Mouse (Mus musculus) neural tube, embryonic 12.5 days (tissue): ENCODE measurements around the gene Ell. TPM values are rescaled to one million over a fixed set of nuclear protein-coding genes. Genes with fewer than 3 reads are reported as not detected.

ENCODE experiments used
- ATAC-seq: fragments of 200-750 bp; cut with Nextera tagmentation; 2 replicates; pipeline ENCODE4 v1.8.0; 2017; ENCODE audit warnings: low read depth, mild to moderate bottlenecking, moderate TSS enrichment, moderate library complexity; ENCODE audit not compliant: low FRiP score
- H3K27ac ChIP-seq: fragments of 300-500 bp; sonication (generic); 2 replicates; pipeline ENCODE4 v1.5.1; 2016
- H3K27me3 ChIP-seq: fragments of 300-500 bp; sonication (generic); replicated peaks from 2 replicates; pipeline ENCODE4 v1.6.1; 2016; ENCODE audit warnings: mild to moderate bottlenecking
- H3K36me3 ChIP-seq: fragments of 300-500 bp; sonication (generic); 2 replicates; pipeline ENCODE4 v1.6.1; 2016; ENCODE audit warnings: mild to moderate bottlenecking
- H3K4me1 ChIP-seq: fragments of 300-500 bp; sonication (generic); 2 replicates; pipeline ENCODE4 v1.6.1; 2016
- H3K4me2 ChIP-seq: fragments of 300-500 bp; sonication (generic); replicated peaks from 2 replicates; pipeline ENCODE4 v1.6.1; 2016; ENCODE audit warnings: mild to moderate bottlenecking
- H3K4me3 ChIP-seq: fragments of 300-500 bp; sonication (generic); 2 replicates; pipeline ENCODE4 v1.5.1; 2016
- H3K9ac ChIP-seq: fragments of 300-500 bp; sonication (generic); 2 replicates; pipeline ENCODE4 v1.6.1; 2016; ENCODE audit warnings: mild to moderate bottlenecking
- H3K9me3 ChIP-seq: fragments of 300-500 bp; sonication (generic); 2 replicates; pipeline ENCODE4 v1.6.1; 2016; ENCODE audit warnings: mild to moderate bottlenecking
- WGBS: fragments of 180-500 bp; shearing (Covaris S2); methylation state at CpG from one replicate; pipeline ENCODE4 v1.1.7; 2016; 5-methylcytosine and 5-hydroxymethylcytosine counted together
- polyA plus RNA-seq: library from polyadenylated mRNA; unstranded; fragments of >200 nt; fragmentation: Nextera tagmentation; extraction: Ambion mirVana; gene quantifications from 2 replicates; pipeline ENCODE4 v1.2.1, GENCODE M21; 2016

The Ell gene
- polyA plus RNA-seq, 1 experiment from 2014 or later = 19.5 TPM

DNA sequence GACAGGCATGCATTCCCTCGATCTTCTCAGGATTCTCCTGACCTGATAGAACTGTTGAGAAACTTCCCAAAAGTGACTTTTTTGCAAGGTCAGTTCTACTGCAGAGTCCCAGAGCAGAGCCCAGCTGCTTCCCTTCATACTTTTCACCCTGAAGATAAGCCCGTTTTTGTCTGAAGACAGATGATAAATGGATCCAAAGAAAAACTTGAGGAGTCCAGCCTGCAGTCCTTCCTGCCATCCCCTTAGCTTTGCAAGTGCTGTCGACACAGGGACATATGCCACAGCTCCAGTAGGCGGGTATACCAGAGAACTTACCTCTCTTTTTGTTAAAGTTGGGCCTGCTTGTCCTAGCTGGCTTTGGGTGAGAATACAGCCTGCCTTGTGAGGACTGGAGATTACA lies 22.1 kb downstream of the Ell start:
- H3K27ac ChIP-seq = no peak overlapping the region
- no peaks in the 10 kb centered on the region for H3K9me3 ChIP-seq
- no peaks in the 10 kb centered on the region for H3K27me3 ChIP-seq
- ATAC-seq = no peak
- no peaks in the 10 kb centered on the region for H3K36me3 ChIP-seq
- H3K4me1 ChIP-seq = peaks cover 16% of the 10 kb centered on the region; the same call in 1 of the 2 replicates
- H3K9ac ChIP-seq = no peak overlapping the region
- no peak overlapping the region for H3K4me2 ChIP-seq
- H3K4me3 ChIP-seq = no peak overlapping the region
- WGBS = 75% methylated on average over 4 of the region's 4 CpGs

- WGBS = 78% methylated on average over 7 of the region's 7 CpGs
- H3K4me1 ChIP-seq = peaks cover 16% of the 10 kb centered on the region; the same call in 1 of the 2 replicates
- no peaks in the 10 kb centered on the region for H3K36me3 ChIP-seq
- ATAC-seq = no peak
- H3K27ac ChIP-seq = no peak overlapping the region
- H3K4me3 ChIP-seq = no peak overlapping the region
- H3K9ac ChIP-seq = no peak overlapping the region
- no peak overlapping the region for H3K4me2 ChIP-seq
- no peaks in the 10 kb centered on the region for H3K27me3 ChIP-seq
- no peaks in the 10 kb centered on the region for H3K9me3 ChIP-seq
Measured at GRCm38 (mm10) chr8:70561809-70562535, 22.7 kb downstream of the Ell start.

DNA sequence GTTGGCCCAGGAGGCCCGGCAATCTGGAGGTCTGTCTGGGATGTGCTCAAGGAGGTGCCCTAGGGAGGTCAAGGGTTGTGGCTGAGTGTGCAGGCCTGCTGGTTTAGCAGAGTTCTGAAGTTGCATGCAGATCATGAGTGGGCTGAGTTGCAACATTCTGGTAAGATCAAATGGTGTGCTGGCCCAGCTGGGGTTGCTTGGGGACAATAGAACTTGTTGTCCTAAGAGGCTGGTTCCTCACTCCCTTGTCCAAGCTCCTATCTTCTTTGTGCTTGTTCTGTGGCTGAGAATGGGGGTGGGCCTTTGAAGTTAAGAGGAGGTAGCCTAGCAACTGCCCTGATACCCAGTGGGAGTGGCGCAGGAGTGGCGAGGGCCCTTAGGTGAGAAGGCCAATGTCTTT lies 23.5 kb downstream of the Ell start:
- Histone ChIP-seq H3K4me1 (peaks cover 16% of the 10 kb centered on the region; the same call in 1 of the 2 replicates), H3K36me3 (no peaks in the 10 kb centered on the region), H3K4me2 (no peak overlapping the region), H3K4me3 (no peak overlapping the region), H3K27me3 (no peaks in the 10 kb centered on the region), H3K27ac (no peak overlapping the region), H3K9ac (no peak overlapping the region), H3K9me3 (no peaks in the 10 kb centered on the region)
- 81% methylated on average over 3 of the region's 3 CpGs for WGBS
- no peak for ATAC-seq

DNA sequence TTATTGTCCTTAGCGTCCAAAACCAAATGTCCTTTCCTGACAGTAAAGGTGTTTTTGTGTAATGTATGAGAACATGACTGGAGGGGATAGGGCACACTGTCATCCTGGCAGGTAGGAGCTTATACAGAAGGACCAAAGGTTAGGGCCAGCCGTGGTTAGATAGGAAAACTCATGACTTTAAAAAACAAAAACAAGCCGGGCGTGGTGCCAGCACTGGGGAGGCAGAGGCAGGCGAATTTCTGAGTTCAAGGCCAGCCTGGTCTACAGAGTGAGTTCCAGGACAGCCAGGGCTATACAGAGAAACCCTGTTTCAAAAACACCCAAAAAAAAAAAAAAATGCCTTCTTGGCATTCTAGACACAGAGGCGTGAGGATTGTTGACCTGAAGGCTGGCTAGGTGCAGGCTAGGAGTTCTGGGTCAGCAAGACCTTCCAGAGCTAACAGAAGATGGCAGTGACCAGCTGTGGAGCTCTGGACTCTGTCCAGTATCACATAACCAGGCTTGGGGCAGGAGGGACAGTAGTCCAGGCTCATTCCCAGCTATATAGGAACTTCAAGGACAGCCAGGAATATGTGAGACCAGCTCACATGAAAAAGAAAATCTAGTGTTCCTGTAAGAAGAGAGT lies 24.6 kb downstream of the Ell start:
- no peak overlapping the region for H3K27ac ChIP-seq
- H3K4me2 ChIP-seq = no peak overlapping the region
- no peaks in the 10 kb centered on the region for H3K36me3 ChIP-seq
- H3K4me1 ChIP-seq = peaks cover 16% of the 10 kb centered on the region; the same call in 1 of the 2 replicates
- H3K9ac ChIP-seq = no peak overlapping the region
- 95% methylated on average over 6 of the region's 6 CpGs for WGBS
- H3K4me3 ChIP-seq = no peak overlapping the region
- ATAC-seq = no peak
- no peaks in the 10 kb centered on the region for H3K9me3 ChIP-seq
- H3K27me3 ChIP-seq = no peaks in the 10 kb centered on the region

GRCm38 (mm10) chr8:70564696-70565235 lies 25.5 kb downstream of the Ell start:
- H3K4me2 ChIP-seq = no peak overlapping the region
- ATAC-seq = no peak
- H3K27ac ChIP-seq = no peak overlapping the region
- no peaks in the 10 kb centered on the region for H3K9me3 ChIP-seq
- H3K4me3 ChIP-seq = no peak overlapping the region
- WGBS = 83% methylated on average over 3 of the region's 3 CpGs
- H3K4me1 ChIP-seq = peaks cover 16% of the 10 kb centered on the region; the same call in 1 of the 2 replicates
- H3K9ac ChIP-seq = no peak overlapping the region
- no peaks in the 10 kb centered on the region for H3K27me3 ChIP-seq
- no peaks in the 10 kb centered on the region for H3K36me3 ChIP-seq

DNA sequence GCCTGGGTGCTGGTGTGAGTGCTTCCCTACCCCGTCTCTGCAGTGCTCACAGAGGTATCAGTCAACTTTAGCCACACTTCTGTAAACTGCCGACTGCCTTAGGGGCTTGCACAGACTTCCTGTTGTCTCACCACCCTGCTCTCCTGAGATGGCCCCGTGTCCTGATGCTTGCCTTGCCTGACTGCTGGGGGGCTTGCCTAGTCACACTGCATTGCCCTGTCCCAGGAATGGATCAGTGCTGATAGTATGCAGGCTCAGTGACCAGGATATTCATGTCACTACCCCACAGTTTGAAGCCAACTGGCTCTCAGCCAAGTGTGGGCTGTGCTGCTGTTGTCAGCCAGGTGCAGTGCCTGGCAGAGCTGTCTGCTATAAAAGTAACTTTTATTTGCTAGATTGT lies 26.3 kb downstream of the Ell start:
- Histone ChIP-seq H3K27ac (no peak overlapping the region), H3K27me3 (no peaks in the 10 kb centered on the region), H3K4me2 (no peak overlapping the region), H3K4me1 (peaks cover 16% of the 10 kb centered on the region; the same call in 1 of the 2 replicates), H3K4me3 (no peak overlapping the region), H3K36me3 (no peaks in the 10 kb centered on the region), H3K9ac (no peak overlapping the region), H3K9me3 (no peaks in the 10 kb centered on the region)
- WGBS = 70% methylated on average over 3 of the region's 3 CpGs
- ATAC-seq = no peak

- H3K27me3 ChIP-seq = no peaks in the 10 kb centered on the region
- peaks cover 5% of the 10 kb centered on the region; the same call in 1 of the 2 replicates for H3K4me1 ChIP-seq
- peaks cover 18% of the 10 kb centered on the region for H3K36me3 ChIP-seq
- no peaks in the 10 kb centered on the region for H3K9me3 ChIP-seq
- H3K9ac ChIP-seq = no peak overlapping the region
- H3K27ac ChIP-seq = no peak overlapping the region
- H3K4me2 ChIP-seq = no peak overlapping the region
- no peak for ATAC-seq
- H3K4me3 ChIP-seq = no peak overlapping the region
Measured at GRCm38 (mm10) chr8:70570360-70570759, 31.1 kb downstream of the Ell start.

- peaks cover 20% of the 10 kb centered on the region for H3K36me3 ChIP-seq
- no peak overlapping the region for H3K4me2 ChIP-seq
- H3K27ac ChIP-seq = no peak overlapping the region
- 83% methylated on average over 6 of the region's 6 CpGs for WGBS
- no peaks in the 10 kb centered on the region for H3K27me3 ChIP-seq
- H3K9me3 ChIP-seq = no peaks in the 10 kb centered on the region
- H3K4me1 ChIP-seq = no peaks in the 10 kb centered on the region
- H3K9ac ChIP-seq = no peak overlapping the region
- no peak overlapping the region for H3K4me3 ChIP-seq
- ATAC-seq = no peak
Measured at GRCm38 (mm10) chr8:70570990-70571389, 31.7 kb downstream of the Ell start.

GRCm38 (mm10) chr8:70574302-70574701 lies 35.0 kb downstream of the Ell start:
- no peak for ATAC-seq
- Histone ChIP-seq H3K27ac (no peak overlapping the region), H3K4me3 (no peak overlapping the region), H3K9ac (no peak overlapping the region), H3K9me3 (no peaks in the 10 kb centered on the region), H3K36me3 (peaks cover 34% of the 10 kb centered on the region), H3K4me2 (no peak overlapping the region), H3K4me1 (no peaks in the 10 kb centered on the region), H3K27me3 (no peaks in the 10 kb centered on the region)

GRCm38 (mm10) chr8:70574915-70575314 lies 35.7 kb downstream of the Ell start:
- WGBS = 89% methylated on average over 4 of the region's 4 CpGs
- Histone ChIP-seq H3K9ac (no peak overlapping the region), H3K27ac (no peak overlapping the region), H3K4me2 (no peak overlapping the region), H3K27me3 (no peaks in the 10 kb centered on the region), H3K4me1 (no peaks in the 10 kb centered on the region), H3K36me3 (peaks cover 36% of the 10 kb centered on the region), H3K9me3 (no peaks in the 10 kb centered on the region), H3K4me3 (no peak overlapping the region)
- ATAC-seq = no peak

GRCm38 (mm10) chr8:70577207-70577606 lies 38.0 kb downstream of the Ell start:
- H3K4me2 ChIP-seq = no peak overlapping the region
- H3K4me3 ChIP-seq = no peak overlapping the region
- H3K9me3 ChIP-seq = no peaks in the 10 kb centered on the region
- no peaks in the 10 kb centered on the region for H3K27me3 ChIP-seq
- H3K36me3 ChIP-seq = peaks cover 57% of the 10 kb centered on the region
- 94% methylated on average over 3 of the region's 3 CpGs for WGBS
- no peak overlapping the region for H3K27ac ChIP-seq
- no peaks in the 10 kb centered on the region for H3K4me1 ChIP-seq
- ATAC-seq = no peak
- no peak overlapping the region for H3K9ac ChIP-seq

DNA sequence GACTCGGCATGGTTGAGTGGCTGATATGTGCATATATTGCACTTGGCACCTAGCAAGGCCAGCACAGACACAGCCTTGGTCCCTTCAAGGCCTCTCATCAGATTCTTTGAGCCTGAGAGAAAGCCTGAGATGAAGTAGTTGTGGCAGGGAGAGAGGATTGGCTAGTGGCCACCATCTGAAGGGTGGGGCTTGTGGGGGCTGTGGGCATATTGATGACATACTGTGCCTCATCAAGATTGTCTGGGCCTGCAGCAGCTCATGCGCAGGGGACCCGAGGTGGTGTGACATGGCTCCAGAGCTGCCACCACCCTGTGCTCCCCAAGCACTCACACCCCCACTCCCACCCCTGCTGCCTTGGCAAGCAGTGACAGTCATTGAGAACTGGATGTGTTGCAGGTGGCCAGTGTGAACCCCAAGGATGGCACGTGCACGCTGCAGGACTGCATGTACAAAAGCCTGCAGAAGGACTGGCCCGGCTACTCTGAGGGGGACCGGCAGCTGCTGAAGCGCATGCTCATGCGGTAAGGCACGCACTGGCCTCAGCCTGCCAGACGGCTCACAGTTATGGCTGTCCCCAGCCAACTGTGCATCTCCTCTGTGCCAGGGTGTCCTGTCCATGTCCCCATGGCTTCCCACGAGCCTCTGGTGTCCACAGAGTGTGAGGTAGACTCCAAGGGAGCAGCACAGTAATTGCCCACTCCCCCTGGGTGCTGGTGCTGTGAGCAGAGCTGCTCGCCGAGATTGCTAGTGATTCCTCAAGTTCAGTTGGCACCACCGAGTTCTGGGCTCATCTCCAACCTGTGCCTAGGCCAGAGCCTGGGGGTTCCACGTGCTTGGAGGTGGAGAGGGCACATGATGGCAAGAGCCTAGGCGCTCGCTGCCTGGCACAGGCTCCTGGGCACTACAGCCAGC lies 44.5 kb downstream of the Ell start:
- ATAC-seq = no peak

More for the DNA sequence above, 44.5 kb downstream of the Ell start:
- H3K36me3 ChIP-seq = peaks cover 84% of the 10 kb centered on the region
- no peaks in the 10 kb centered on the region for H3K27me3 ChIP-seq
- no peak overlapping the region for H3K4me3 ChIP-seq
- H3K9me3 ChIP-seq = no peaks in the 10 kb centered on the region
- H3K27ac ChIP-seq = no peak overlapping the region
- no peak overlapping the region for H3K4me2 ChIP-seq
- H3K4me1 ChIP-seq = no peaks in the 10 kb centered on the region
- no peak overlapping the region for H3K9ac ChIP-seq
- WGBS = 95% methylated on average over 18 of the region's 18 CpGs
